Mouse (Mus musculus) splenic B cell, adult 2 months (primary cell): ENCODE data around the gene Slc44a5.
"Not testable (repeated sequence)": the region's sequence is repeated elsewhere in the genome, so short reads cannot be mapped to it uniquely, and the experiment has no call there.

Experiments
- DNase-seq: peaks from one replicate; pipeline ENCODE4 v3.0.0-alpha.2; 2011; ENCODE audit warnings: low read depth, low spot score
- H3K27me3 ChIP-seq: 2 replicates; pipeline ENCODE4 v1.6.1; 2012; ENCODE audit warnings: mild to moderate bottlenecking, low read length, moderate library complexity, mixed read lengths; ENCODE audit not compliant: control insufficient read depth, poor library complexity, insufficient read depth, severe bottlenecking
- H3K36me3 ChIP-seq: 2 replicates; pipeline ENCODE4 v1.6.1; 2012; ENCODE audit warnings: mild to moderate bottlenecking, low read length, moderate library complexity, mixed read lengths; ENCODE audit not compliant: control insufficient read depth, poor library complexity, insufficient read depth, severe bottlenecking

Gene Slc44a5

GRCm38 (mm10) chr3:153999797-154000528, 26.7 kb downstream of the Slc44a5 start:
- Histone ChIP-seq H3K27me3 (no peaks in the 10 kb centered on the region), H3K36me3 (no peaks in the 10 kb centered on the region)
- no peak for DNase-seq

GRCm38 (mm10) chr3:154001348-154001747, 28.1 kb downstream of the Slc44a5 start:
- H3K36me3 ChIP-seq: no peaks in the 10 kb centered on the region
- no peaks in the 10 kb centered on the region for H3K27me3 ChIP-seq
- DNase-seq: no peak

GRCm38 (mm10) chr3:154046876-154047275, 73.6 kb downstream of the Slc44a5 start:
- Histone ChIP-seq H3K36me3 (no peaks in the 10 kb centered on the region), H3K27me3 (no peaks in the 10 kb centered on the region)
- DNase-seq: no peak

- Histone ChIP-seq H3K27me3 (no peaks in the 10 kb centered on the region), H3K36me3 (no peaks in the 10 kb centered on the region)
- DNase-seq: no peak
These were observed 80.1 kb downstream of the Slc44a5 start for GRCm38 (mm10) chr3:154053331-154053730.

GRCm38 (mm10) chr3:154057464-154057863, 84.2 kb downstream of the Slc44a5 start:
- no peak for DNase-seq
- H3K27me3 ChIP-seq: no peaks in the 10 kb centered on the region

GRCm38 (mm10) chr3:154058200-154058599, 85.0 kb downstream of the Slc44a5 start:
- no peak for DNase-seq
- Histone ChIP-seq H3K27me3 (no peaks in the 10 kb centered on the region), H3K36me3 (no peaks in the 10 kb centered on the region)

More at GRCm38 (mm10) chr3:154057464-154057863, 84.2 kb downstream of the Slc44a5 start:
- H3K36me3 ChIP-seq: no peaks in the 10 kb centered on the region

- not testable (repeated sequence) for H3K36me3 ChIP-seq, DNase-seq
These were observed 98.8 kb downstream of the Slc44a5 start for GRCm38 (mm10) chr3:154071989-154072388.

GRCm38 (mm10) chr3:154075749-154076148, 102.5 kb downstream of the Slc44a5 start:
- no peaks in the 10 kb centered on the region for H3K27me3 ChIP-seq
- DNase-seq: no peak
- H3K36me3 ChIP-seq: no peaks in the 10 kb centered on the region

More at GRCm38 (mm10) chr3:154071989-154072388, 98.8 kb downstream of the Slc44a5 start:
- not testable (repeated sequence) for H3K27me3 ChIP-seq

GRCm38 (mm10) chr3:154081687-154082086, 108.5 kb downstream of the Slc44a5 start:
- H3K36me3 ChIP-seq: no peaks in the 10 kb centered on the region
- DNase-seq: no peak

GRCm38 (mm10) chr3:154082241-154082640, 109.0 kb downstream of the Slc44a5 start:
- H3K36me3 ChIP-seq: no peaks in the 10 kb centered on the region
- no peak for DNase-seq
- H3K27me3 ChIP-seq: no peaks in the 10 kb centered on the region; the same call in 1 of the 2 replicates

More at GRCm38 (mm10) chr3:154081687-154082086, 108.5 kb downstream of the Slc44a5 start:
- no peaks in the 10 kb centered on the region for H3K27me3 ChIP-seq

- no peaks in the 10 kb centered on the region for H3K36me3 ChIP-seq
- no peak for DNase-seq
- H3K27me3 ChIP-seq: no peaks in the 10 kb centered on the region; the same call in 1 of the 2 replicates
These were observed 109.7 kb downstream of the Slc44a5 start for GRCm38 (mm10) chr3:154082961-154083360.

GRCm38 (mm10) chr3:154089996-154090395, 116.8 kb downstream of the Slc44a5 start:
- DNase-seq: no peak
- no peaks in the 10 kb centered on the region for H3K36me3 ChIP-seq
- H3K27me3 ChIP-seq: no peaks in the 10 kb centered on the region; the same call in 1 of the 2 replicates

- DNase-seq: no peak
- Histone ChIP-seq H3K36me3 (no peaks in the 10 kb centered on the region), H3K27me3 (no peaks in the 10 kb centered on the region; the same call in 1 of the 2 replicates)
These were observed 118.5 kb downstream of the Slc44a5 start for GRCm38 (mm10) chr3:154091468-154092338.

GRCm38 (mm10) chr3:154092466-154092865, 119.2 kb downstream of the Slc44a5 start:
- DNase-seq: no peak
- H3K27me3 ChIP-seq: no peaks in the 10 kb centered on the region
- H3K36me3 ChIP-seq: no peaks in the 10 kb centered on the region
